Mouse (Mus musculus): ENCODE measurements around the gene Entpd2.

DNA sequence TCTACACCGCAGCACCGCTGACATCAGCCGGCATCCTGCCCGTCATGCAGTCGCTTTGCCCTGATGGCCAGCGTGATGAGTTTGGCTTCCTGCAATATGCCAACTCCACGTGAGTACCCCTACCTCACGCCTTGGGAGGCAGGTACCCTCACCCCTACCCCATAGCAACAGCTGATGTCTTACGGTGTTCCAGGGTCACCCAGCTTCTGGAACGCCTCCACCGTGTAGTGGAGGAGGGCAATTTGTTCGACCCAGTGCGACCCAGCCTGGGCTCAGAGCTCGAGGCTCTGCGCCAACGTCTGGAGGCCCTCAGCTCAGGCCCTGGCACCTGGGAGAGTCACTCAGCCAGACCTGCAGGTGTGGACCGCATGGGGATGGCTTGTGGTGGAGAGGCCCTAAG lies 37.4 kb downstream of the Entpd2 start:
- TF ChIP-seq CTCF (IDR thresholded peaks at IDR 0.05; ENCODE audit: insufficient read depth, low read depth, low read length) (no peak), POLR2A (IDR thresholded peaks at IDR 0.05; ENCODE audit: insufficient read depth, low read depth, low read length) (no peak)
